Mouse (Mus musculus): ENCODE data around the gene Vmn2r40. TPM values are rescaled to one million over a fixed set of nuclear protein-coding genes. Genes with fewer than 3 reads are reported as not detected.

Vmn2r40 gene
- total RNA-seq (2023), result not detected

GRCm38 (mm10) chr7:8931335-8931734, at the start of gene Vmn2r40:
Gene Vmn2r40, minus strand, starts transcription at chr7:8931435.

Other genes with a start within 250 kb of the Vmn2r40 start
- gene Vmn2r39, start 99.4 kb upstream of the Vmn2r40 start, total RNA-seq (2023), result not detected
- gene Vmn2r38, start 166.4 kb upstream of the Vmn2r40 start, total RNA-seq (2023), result not detected